Mouse (Mus musculus) lung, embryonic 14.5 days (tissue): ENCODE results near the gene Sarm1. TPM values are rescaled to one million over a fixed set of nuclear protein-coding genes. Genes with fewer than 3 reads are reported as not detected.

Experiments used
- ATAC-seq: fragments of 200-750 bp; cut with Nextera tagmentation; 2 replicates; pipeline ENCODE4 v1.8.0; 2017; ENCODE audit warnings: mild to moderate bottlenecking, moderate TSS enrichment, moderate library complexity; ENCODE audit not compliant: insufficient read depth
- DNase-seq: peaks from one replicate; pipeline ENCODE4 v3.0.0-alpha.2; 2015
- H3K27ac ChIP-seq: fragments of 300-500 bp; sonication (generic); 2 replicates; pipeline ENCODE4 v1.5.1; 2014; ENCODE audit warnings: low read depth, mild to moderate bottlenecking, moderate library complexity
- H3K27me3 ChIP-seq: fragments of 300-500 bp; sonication (generic); 2 replicates; pipeline ENCODE4 v1.6.1; 2014; ENCODE audit warnings: low read length, control low read depth; ENCODE audit not compliant: insufficient read depth
- H3K36me3 ChIP-seq: fragments of 300-500 bp; sonication (generic); 2 replicates; pipeline ENCODE4 v1.6.1; 2014; ENCODE audit warnings: control low read depth; ENCODE audit not compliant: insufficient read depth
- H3K4me1 ChIP-seq: fragments of 300-500 bp; sonication (generic); 2 replicates; pipeline ENCODE4 v1.6.1; 2014; ENCODE audit warnings: antibody characterized with exemption, control low read depth; ENCODE audit not compliant: insufficient read depth
- H3K4me2 ChIP-seq: fragments of 300-500 bp; sonication (generic); 2 replicates; pipeline ENCODE4 v1.6.1; 2014; ENCODE audit warnings: mild to moderate bottlenecking
- H3K4me3 ChIP-seq: fragments of 300-500 bp; sonication (generic); 2 replicates; pipeline ENCODE4 v1.5.1; 2014; ENCODE audit warnings: low read depth, low read length
- H3K9ac ChIP-seq: fragments of 300-500 bp; sonication (generic); 2 replicates; pipeline ENCODE4 v1.6.1; 2014
- H3K9me3 ChIP-seq: fragments of 300-500 bp; sonication (generic); 2 replicates; pipeline ENCODE4 v1.6.1; 2016; ENCODE audit warnings: low read depth, low read length, control low read depth
- CTCF ChIP-seq: IDR thresholded peaks from 2 replicates; pipeline ENCODE4 v1.5.1; 2016; ENCODE audit warnings: antibody characterized with exemption, low read depth
- WGBS: fragments of 180-500 bp; shearing (Covaris S2); extraction: QIAGEN DNeasy Blood & Tissue Kit; methylation state at CpG from one replicate; pipeline ENCODE4 v1.1.7; 2014; 5-methylcytosine and 5-hydroxymethylcytosine counted together
- polyA plus RNA-seq: library from polyadenylated mRNA; unstranded; fragments of >200 nt; fragmentation: Nextera tagmentation; extraction: Ambion mirVana; gene quantifications from 2 replicates; pipeline ENCODE4 v1.2.1, GENCODE M21; 2014

Sarm1 gene
- polyA plus RNA-seq, 1 experiment from 2014 or later = 1.4 TPM

- TF ChIP-seq CTCF = no peak
- Histone ChIP-seq H3K4me2 (peak within 1 kb of the TSS; percentile 74), H3K27ac (peak within 1 kb of the TSS; percentile 68), H3K9ac (peak within 1 kb of the TSS; percentile 96), H3K4me3 (peak within 1 kb of the TSS; percentile 93), H3K36me3 (peaks cover 54% of the 10 kb centered on the region), H3K4me1 (0 out of 2 replicates have a peak, but pooled peaks cover 10% of the 10 kb centered on the region), H3K27me3 (no peaks in the 10 kb centered on the region), H3K9me3 (no peaks in the 10 kb centered on the region)
- ATAC-seq (peak; percentile 98), DNase-seq (peak; percentile 97)
- WGBS = under 1% methylated on average over 66 of the region's 67 CpGs
Observed at GRCm38 (mm10) chr11:78512025-78512957, 14.7 kb upstream of the Sarm1 start, which contains the start of the genes Tmem199 and Poldip2. Gene Tmem199 (minus strand): TSS chr11:78512172. Gene Poldip2 (plus strand): TSS chr11:78512193.

GRCm38 (mm10) chr11:78509148-78509547, 11.6 kb upstream of the Sarm1 start:
- H3K4me2 ChIP-seq = no peak overlapping the region
- ATAC-seq (no peak), DNase-seq (peak; percentile 43)
- H3K36me3 ChIP-seq = peaks cover 39% of the 10 kb centered on the region
- 0 out of 2 replicates have a peak, but pooled peaks cover 10% of the 10 kb centered on the region for H3K4me1 ChIP-seq
- no peaks in the 10 kb centered on the region for H3K9me3 ChIP-seq
- H3K27ac ChIP-seq = no peak overlapping the region
- 81% methylated on average over 5 of the region's 5 CpGs for WGBS
- H3K4me3 ChIP-seq = no peak overlapping the region
- H3K27me3 ChIP-seq = no peaks in the 10 kb centered on the region
- H3K9ac ChIP-seq = no peak overlapping the region
- peak; percentile 56 for TF ChIP-seq CTCF

GRCm38 (mm10) chr11:78505430-78505829, 7.9 kb upstream of the Sarm1 start:
- no peak overlapping the region for H3K27ac ChIP-seq
- H3K36me3 ChIP-seq = peaks cover 34% of the 10 kb centered on the region; the same call in 1 of the 2 replicates
- H3K9me3 ChIP-seq = no peaks in the 10 kb centered on the region
- WGBS = 76% methylated on average over 3 of the region's 3 CpGs
- no peak for DNase-seq
- no peak for TF ChIP-seq CTCF
- no peak overlapping the region for H3K9ac ChIP-seq
- no peak overlapping the region for H3K4me2 ChIP-seq
- no peaks in the 10 kb centered on the region for H3K4me1 ChIP-seq
- H3K4me3 ChIP-seq = no peak overlapping the region
- ATAC-seq = no peak
- peaks cover 6% of the 10 kb centered on the region; the same call in 1 of the 2 replicates for H3K27me3 ChIP-seq

- Histone ChIP-seq H3K4me1 (no peaks in the 10 kb centered on the region), H3K4me2 (no peak within 1 kb of the TSS), H3K27me3 (peaks cover 28% of the 10 kb centered on the region), H3K27ac (no peak within 1 kb of the TSS), H3K4me3 (no peak within 1 kb of the TSS), H3K9me3 (no peaks in the 10 kb centered on the region), H3K9ac (no peak within 1 kb of the TSS), H3K36me3 (peaks cover 19% of the 10 kb centered on the region; the same call in 1 of the 2 replicates)
- WGBS = 58% methylated on average over 7 of the region's 7 CpGs
- ATAC-seq = no peak
- no peak for TF ChIP-seq CTCF
- DNase-seq = no peak
Observed at GRCm38 (mm10) chr11:78502909-78503650, 5.5 kb upstream of the Sarm1 start, which contains the start of gene Sebox. Gene Sebox (plus strand): TSS chr11:78503447.

- 75% methylated on average over 20 of the region's 20 CpGs for WGBS
- DNase-seq = no peak
- H3K27me3 ChIP-seq = peaks cover 37% of the 10 kb centered on the region
Observed at GRCm38 (mm10) chr11:78501529-78501928, 4.0 kb upstream of the Sarm1 start.

GRCm38 (mm10) chr11:78500623-78501202, 3.2 kb upstream of the Sarm1 start:
- no peak for TF ChIP-seq CTCF
- H3K9me3 ChIP-seq = no peaks in the 10 kb centered on the region
- H3K27me3 ChIP-seq = peaks cover 45% of the 10 kb centered on the region
- WGBS = 57% methylated on average over 9 of the region's 9 CpGs
- no peaks in the 10 kb centered on the region for H3K36me3 ChIP-seq
- H3K27ac ChIP-seq = no peak overlapping the region
- no peak overlapping the region for H3K4me3 ChIP-seq
- DNase-seq (no peak), ATAC-seq (no peak)
- H3K4me1 ChIP-seq = 0 out of 2 replicates have a peak, but pooled peaks cover 4% of the 10 kb centered on the region
- H3K4me2 ChIP-seq = no peak overlapping the region
- no peak overlapping the region for H3K9ac ChIP-seq

More at GRCm38 (mm10) chr11:78501529-78501928, 4.0 kb upstream of the Sarm1 start:
- Histone ChIP-seq H3K4me2 (no peak overlapping the region), H3K4me1 (0 out of 2 replicates have a peak, but pooled peaks cover 4% of the 10 kb centered on the region), H3K9me3 (no peaks in the 10 kb centered on the region), H3K27ac (no peak overlapping the region), H3K4me3 (no peak overlapping the region), H3K36me3 (peaks cover 4% of the 10 kb centered on the region; the same call in 1 of the 2 replicates), H3K9ac (no peak overlapping the region)
- no peak for ATAC-seq
- TF ChIP-seq CTCF = no peak
